Mouse (Mus musculus) liver, adult 2 months (tissue): ENCODE measurements around the gene Rundc3a.

ENCODE experiments used
- CTCF ChIP-seq: fragments of 200-500 bp; IDR thresholded peaks from 2 replicates; pipeline ENCODE4 v1.5.1; 2011; ENCODE audit warnings: low read depth, low read length, control low read depth
- POLR2A ChIP-seq: fragments of 200-500 bp; IDR thresholded peaks from 2 replicates; pipeline ENCODE4 v1.6.1; 2011; ENCODE audit warnings: low read length, control low read depth; ENCODE audit not compliant: insufficient read depth; ENCODE audit errors: extremely low read depth

DNA sequence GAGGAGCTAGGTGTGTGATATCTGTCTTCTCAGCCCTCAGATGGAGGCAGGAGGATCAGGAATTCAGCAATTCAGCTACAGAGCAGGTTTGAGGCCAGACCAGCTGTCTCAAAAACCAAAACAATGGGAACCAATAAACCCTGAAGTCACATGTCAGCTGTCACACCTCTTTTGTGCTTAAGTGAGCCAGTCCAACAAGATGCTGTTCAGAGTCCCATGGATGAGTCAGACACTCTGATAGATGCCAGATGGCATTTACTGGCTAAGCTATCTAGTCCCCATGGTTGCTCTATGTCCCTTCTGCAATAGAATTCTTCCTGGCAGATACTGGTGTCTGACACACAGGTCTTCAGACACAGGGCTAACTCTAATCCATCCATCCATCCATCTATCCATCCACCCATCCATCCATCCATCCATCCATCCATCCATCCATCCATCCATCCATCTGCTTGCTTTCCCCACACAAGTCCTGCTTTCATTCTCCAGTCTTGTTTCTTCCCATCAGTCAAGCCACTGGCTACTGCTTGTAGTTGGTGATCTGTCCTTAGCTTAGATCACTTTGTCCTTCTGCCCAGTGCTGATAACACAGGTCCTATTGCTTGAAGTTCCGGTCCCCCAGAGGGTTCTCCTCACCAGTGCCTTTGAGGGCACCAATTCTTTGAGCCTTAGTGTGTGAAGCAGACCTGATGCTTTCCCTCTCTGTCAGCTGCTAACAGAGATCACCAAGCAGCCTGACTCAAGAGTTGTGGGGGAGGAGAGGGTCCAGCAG is 9.7 kb upstream of the Rundc3a start:
- no peak for TF ChIP-seq CTCF
- no peak for TF ChIP-seq POLR2A
